Mouse (Mus musculus) bone marrow macrophage, adult 2 months (primary cell): ENCODE results near the gene Prkar1b.

Experiments used
- CTCF ChIP-seq: IDR thresholded peaks from 2 replicates; pipeline ENCODE4 v1.5.1; 2012; ENCODE audit warnings: low read depth, mild to moderate bottlenecking, low read length, moderate library complexity
- POLR2A ChIP-seq: IDR thresholded peaks from 2 replicates; pipeline ENCODE4 v1.6.1; 2012; ENCODE audit warnings: mild to moderate bottlenecking, low read depth, low read length, borderline replicate concordance

- no peak for TF ChIP-seq POLR2A
- no peak for TF ChIP-seq CTCF
Observed at GRCm38 (mm10) chr5:139034746-139035145, 115.1 kb downstream of the Prkar1b start.
